Mouse (Mus musculus): Measurements from ENCODE around the gene Klf13.

Gene Klf13

DNA sequence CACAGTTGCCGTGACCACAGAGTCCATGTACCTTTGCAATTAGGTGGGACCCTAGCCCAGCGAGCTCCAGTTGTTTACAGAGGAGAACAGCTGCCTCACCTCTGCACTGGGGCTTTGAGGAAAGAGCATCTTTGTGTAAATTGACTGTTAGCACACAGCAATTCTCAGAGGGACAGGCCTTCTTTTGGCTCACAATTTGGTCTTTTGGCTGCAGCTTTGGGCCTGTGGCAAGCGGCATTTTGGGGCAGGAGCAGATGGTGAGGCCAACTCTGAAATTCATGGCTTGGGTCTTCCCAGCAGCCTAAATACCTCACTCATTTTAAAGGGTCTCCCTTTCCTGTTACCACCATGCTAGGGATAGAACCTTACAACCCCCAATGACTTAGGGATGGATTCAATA lies 10.5 kb upstream of the Klf13 start:
- no peak for DNase-seq (ENCODE audit: low read depth, low spot score)

- DNase-seq (ENCODE audit: low read depth, low spot score) = no peak
Observed at GRCm38 (mm10) chr7:63947514-63948487, 9.1 kb upstream of the Klf13 start.

DNA sequence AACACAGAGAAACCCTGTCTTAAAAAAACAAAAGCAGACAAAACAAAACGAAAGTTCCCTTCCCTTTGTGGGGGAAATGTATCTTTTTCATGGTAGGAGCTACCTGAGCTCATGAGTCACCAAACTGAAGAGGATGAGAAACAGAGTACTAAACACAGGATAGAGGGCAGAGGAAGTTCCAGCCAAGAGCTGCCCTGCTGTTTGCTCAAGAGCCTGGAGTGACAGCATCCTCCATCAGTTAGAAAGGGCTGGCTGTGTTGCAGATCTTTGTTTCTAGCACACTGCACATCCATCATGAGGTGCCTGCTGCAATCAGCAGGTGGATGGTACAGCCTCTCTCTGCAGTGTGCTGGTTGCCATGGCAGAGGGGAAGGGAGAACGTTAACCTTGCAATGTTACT lies 5.2 kb upstream of the Klf13 start:
- no peak for DNase-seq (ENCODE audit: low read depth, low spot score)

- no peak for DNase-seq (ENCODE audit: low read depth, low spot score)
Observed at GRCm38 (mm10) chr7:63941501-63941900, 2.8 kb upstream of the Klf13 start.

- DNase-seq (ENCODE audit: low read depth, low spot score) = no peak
Observed at GRCm38 (mm10) chr7:63941050-63941449, 2.3 kb upstream of the Klf13 start.

- no peak for DNase-seq (ENCODE audit: low read depth, low spot score)
Observed at GRCm38 (mm10) chr7:63940321-63940720, 1.6 kb upstream of the Klf13 start.

GRCm38 (mm10) chr7:63939397-63939951 lies 759 bp upstream of the Klf13 start:
- peak; percentile 81 for DNase-seq (ENCODE audit: low read depth, low spot score)

DNA sequence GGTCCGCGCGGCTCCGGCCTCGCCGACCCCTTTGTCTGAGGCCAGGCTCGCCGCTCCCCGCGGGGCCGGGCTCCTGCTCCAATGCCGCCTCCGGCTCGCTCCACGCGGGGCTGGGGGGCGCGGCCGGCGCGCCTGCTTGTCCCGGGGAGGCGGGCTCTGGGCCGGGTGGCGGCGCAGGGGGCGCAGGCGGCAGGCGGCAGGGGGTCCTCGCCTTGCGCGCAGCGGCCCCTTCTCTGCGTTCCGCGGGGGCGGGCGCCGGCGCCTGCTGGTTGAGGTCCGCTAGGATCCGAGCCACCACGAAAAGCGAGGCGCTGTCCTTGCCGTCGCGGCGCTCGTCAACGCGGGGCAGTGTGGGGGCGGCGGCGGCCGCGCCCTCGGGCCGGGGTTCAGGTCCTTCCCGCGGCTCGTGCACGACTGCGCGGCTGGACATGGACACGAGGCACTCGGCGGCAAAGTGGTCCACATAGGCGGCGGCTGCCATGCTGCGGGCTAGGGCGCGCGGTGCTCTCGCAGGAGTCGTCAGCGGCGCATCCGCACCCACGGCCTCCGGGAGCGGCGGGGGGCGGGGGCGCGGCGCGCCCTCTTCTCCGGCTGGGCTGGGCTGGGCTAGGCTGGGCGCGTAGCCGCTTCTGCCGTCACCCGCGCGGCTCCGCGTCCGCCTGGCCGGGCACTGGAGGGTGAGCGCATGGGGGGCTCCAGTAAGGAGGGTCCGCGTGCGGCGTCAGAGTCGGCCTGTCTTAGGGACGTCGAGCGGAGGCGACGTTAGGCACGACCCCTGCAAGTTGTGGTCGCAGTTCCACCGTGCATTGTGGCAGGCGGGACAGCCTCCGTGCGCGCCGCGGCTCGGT lies 425 bp downstream of the Klf13 start:
- no peak for DNase-seq (ENCODE audit: low read depth, low spot score)

- DNase-seq (ENCODE audit: low read depth, low spot score) = peak; percentile 85
Observed at GRCm38 (mm10) chr7:63937236-63938065, 1.3 kb downstream of the Klf13 start.

- no peak for DNase-seq (ENCODE audit: low read depth, low spot score)
Observed at GRCm38 (mm10) chr7:63936986-63937235, 1.8 kb downstream of the Klf13 start.

DNA sequence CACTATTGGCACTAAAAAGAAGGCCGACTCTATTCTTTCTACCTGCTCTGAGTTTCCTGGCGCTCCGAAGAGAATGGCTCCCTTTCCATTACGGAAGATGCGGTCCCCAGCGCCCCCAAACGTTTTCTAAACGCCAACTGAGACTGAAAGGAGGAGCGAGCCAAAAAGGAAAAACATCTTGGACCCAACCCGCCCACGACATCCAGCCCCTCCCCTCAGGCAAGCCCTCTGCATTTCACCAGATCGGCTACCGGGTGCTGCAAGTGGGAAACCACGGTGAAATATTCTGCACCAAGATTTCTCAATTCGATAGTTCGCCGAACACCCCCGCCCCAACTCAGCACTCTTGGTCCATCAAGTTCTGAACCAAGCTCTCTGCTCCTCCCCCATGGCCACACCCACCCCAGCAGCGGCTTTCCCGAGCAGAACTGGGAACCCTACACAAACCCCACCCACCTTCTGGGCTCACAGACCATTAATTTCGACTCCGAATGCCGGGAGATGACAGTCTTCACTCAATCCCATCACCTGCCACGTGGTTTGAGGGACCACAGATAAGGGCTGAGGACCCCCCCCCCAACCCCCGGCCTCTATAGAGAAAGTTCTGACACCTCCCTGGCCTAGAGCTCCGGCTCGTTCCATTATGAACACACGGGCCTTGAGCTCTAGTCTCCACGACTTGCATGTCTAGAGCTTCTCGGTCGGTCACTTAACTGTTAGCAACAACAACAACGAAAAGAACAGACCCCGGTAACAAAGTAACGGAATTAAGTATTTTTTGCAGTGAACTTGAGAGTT lies 2.3 kb downstream of the Klf13 start:
- DNase-seq (ENCODE audit: low read depth, low spot score) = peak; percentile 81

DNA sequence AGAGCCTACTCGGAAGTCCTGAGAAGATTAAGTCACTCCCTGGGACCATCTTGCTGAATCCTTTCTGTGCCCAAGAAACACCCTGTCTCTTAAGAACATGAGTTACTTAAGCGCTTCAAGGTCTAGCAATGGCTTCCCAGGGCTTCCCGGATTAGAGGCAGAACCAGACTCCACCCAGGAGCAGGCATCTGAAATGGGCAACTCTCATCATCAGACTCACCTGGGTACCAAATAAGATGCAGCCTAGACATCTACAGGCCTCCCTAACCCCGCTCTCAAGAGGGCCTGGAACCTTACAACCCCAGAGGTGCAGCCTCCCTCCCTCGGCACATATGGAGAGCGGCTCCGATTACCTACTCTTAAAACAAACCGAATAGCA lies 2.9 kb downstream of the Klf13 start:
- no peak for DNase-seq (ENCODE audit: low read depth, low spot score)

GRCm38 (mm10) chr7:63934530-63934929 lies 4.2 kb downstream of the Klf13 start:
- no peak for DNase-seq (ENCODE audit: low read depth, low spot score)

DNA sequence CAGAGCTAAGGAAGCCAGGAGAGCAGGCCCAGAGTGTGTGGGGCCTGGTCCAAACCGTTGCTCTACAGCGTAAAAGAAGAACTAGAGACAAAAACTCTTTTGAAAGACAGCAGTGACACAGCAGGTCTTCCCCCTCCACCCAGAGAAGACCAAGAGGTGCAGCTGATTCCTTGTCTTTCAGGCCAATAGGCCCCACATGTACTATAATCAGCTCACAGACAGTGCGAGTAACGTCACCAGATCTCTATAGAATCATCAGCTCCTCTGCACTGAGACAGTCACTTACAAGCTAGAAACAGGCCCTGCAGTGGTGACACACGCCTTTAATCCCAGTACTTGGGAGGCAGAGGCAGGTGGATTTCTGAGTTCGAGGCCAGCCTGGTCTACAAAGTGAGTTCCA lies 4.8 kb downstream of the Klf13 start:
- DNase-seq (ENCODE audit: low read depth, low spot score) = no peak

DNA sequence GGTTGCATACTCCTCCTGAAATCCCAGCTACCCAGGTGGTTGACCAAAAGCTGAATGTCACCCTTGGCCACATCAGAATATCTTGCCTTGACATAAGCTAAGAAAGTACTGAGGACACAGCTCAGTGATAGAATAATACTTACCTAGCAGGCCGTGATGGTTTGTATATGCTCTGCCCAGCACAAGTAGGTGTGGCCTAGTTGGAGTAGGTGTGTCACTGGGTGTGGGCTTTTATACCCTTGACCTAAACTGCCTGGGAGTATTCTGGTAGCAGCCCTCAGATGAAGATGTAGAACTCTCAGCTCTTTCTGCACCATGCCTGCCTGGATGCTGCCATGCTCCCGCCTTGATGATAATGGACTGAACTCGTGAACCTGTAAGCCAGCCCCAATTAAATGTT lies 6.3 kb downstream of the Klf13 start:
- no peak for DNase-seq (ENCODE audit: low read depth, low spot score)

DNA sequence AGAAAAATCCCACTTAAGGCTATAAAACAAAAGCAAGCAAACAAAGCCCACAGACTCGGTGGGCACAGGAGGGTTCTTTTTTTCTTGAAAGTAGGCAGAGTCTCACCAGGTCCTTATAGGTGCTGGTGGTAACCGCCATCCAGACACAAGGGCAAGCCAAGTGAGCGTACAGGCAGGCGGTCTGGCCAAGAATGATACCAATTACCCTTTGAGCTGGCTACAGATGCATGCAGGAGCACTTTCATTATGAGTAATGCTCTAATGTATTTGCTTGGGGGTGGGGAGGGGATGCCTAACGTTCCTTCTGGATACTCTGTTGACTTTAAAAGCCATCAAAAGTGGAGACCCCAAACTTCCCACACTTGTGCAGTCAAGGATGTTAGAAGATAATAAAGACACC lies 7.9 kb downstream of the Klf13 start:
- DNase-seq (ENCODE audit: low read depth, low spot score) = no peak

GRCm38 (mm10) chr7:63930132-63930531 lies 8.6 kb downstream of the Klf13 start:
- DNase-seq (ENCODE audit: low read depth, low spot score) = no peak

GRCm38 (mm10) chr7:63929080-63929479 lies 9.6 kb downstream of the Klf13 start:
- DNase-seq (ENCODE audit: low read depth, low spot score) = no peak

- no peak for DNase-seq (ENCODE audit: low read depth, low spot score)
Observed at GRCm38 (mm10) chr7:63927121-63927520, 11.6 kb downstream of the Klf13 start.

- DNase-seq (ENCODE audit: low read depth, low spot score) = no peak
Observed at GRCm38 (mm10) chr7:63926492-63926891, 12.2 kb downstream of the Klf13 start.
